Mouse (Mus musculus) heart, adult 2 months (tissue): ENCODE measurements around the gene Fads6.

Experiments used
- CTCF ChIP-seq: fragments of 200-600 bp; IDR thresholded peaks from 2 replicates; pipeline ENCODE4 v1.8.1; 2022; ENCODE audit warnings: antibody characterized with exemption, mild to moderate bottlenecking, moderate library complexity
- EP300 ChIP-seq: fragments of 200-500 bp; IDR thresholded peaks from 2 replicates; pipeline ENCODE4 v1.6.1; 2011; ENCODE audit warnings: low read depth, low read length, control low read depth; ENCODE audit not compliant: insufficient read depth
- POLR2A ChIP-seq: fragments of 200-500 bp; IDR thresholded peaks from 2 replicates; pipeline ENCODE4 v1.6.1; 2011; ENCODE audit warnings: mild to moderate bottlenecking, low read depth, low read length, control low read depth; ENCODE audit not compliant: insufficient read depth

DNA sequence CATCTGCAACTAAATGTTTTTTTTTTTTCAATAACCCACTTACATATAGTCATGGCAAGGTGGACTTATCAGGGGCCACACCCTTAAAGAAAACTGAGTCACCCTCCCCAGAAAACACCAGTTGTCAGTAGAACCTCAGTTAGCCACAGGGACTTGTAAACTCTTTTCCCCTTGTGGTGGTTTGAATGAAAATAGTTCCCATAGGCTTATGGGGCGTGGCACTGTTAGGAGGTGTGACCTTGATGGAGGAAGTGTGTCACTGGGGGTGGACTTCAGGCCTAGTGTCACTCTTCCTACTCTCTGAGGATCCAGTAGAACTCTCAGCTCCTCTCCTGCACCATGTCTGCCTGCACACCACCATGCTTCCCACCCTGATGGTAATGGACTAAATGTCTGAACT is 17.7 kb downstream of the Fads6 start:
- TF ChIP-seq EP300, result no peak
- TF ChIP-seq CTCF, result no peak
- TF ChIP-seq POLR2A, result no peak
